Mouse (Mus musculus) mature B cell (primary cell): ENCODE data around the gene Dhrs3.

ENCODE experiments used
- in situ Hi-C: fragments of 300-500 bp; cut with MboI; formaldehyde crosslinking; loops from 2 replicates; pipeline ENCODE4 v1.14.3; 2019

The Dhrs3 gene

GRCm38 (mm10) chr4:144895211-144895590 is 2.6 kb downstream of the Dhrs3 start:
- in situ Hi-C loops = loop anchor here (25.0 kb wide), 2 partner anchors 217 to 392 kb away; no protein-coding TSS in a partner anchor

GRCm38 (mm10) chr4:144896321-144896720 is 3.7 kb downstream of the Dhrs3 start:
- in situ Hi-C loops = loop anchor here (25.0 kb wide), 2 partner anchors 216 to 391 kb away; no protein-coding TSS in a partner anchor

- in situ Hi-C loops = loop anchor here (25.0 kb wide), 2 partner anchors 214 to 389 kb away; no protein-coding TSS in a partner anchor
Measured at GRCm38 (mm10) chr4:144898036-144898649, 5.5 kb downstream of the Dhrs3 start.

GRCm38 (mm10) chr4:144898737-144899136 is 6.1 kb downstream of the Dhrs3 start:
- in situ Hi-C loops = loop anchor here (25.0 kb wide), 2 partner anchors 214 to 389 kb away; no protein-coding TSS in a partner anchor

- in situ Hi-C loops = no loop called here
Measured at GRCm38 (mm10) chr4:144901561-144902111, 9.0 kb downstream of the Dhrs3 start.

- in situ Hi-C loops = no loop called here
Measured at GRCm38 (mm10) chr4:144903088-144903487, 10.5 kb downstream of the Dhrs3 start.

GRCm38 (mm10) chr4:144903932-144904331 is 11.3 kb downstream of the Dhrs3 start:
- in situ Hi-C loops = no loop called here

- in situ Hi-C loops = no loop called here
Measured at GRCm38 (mm10) chr4:144905128-144905527, 12.5 kb downstream of the Dhrs3 start.

- in situ Hi-C loops = no loop called here
Measured at GRCm38 (mm10) chr4:144906001-144906889, 13.6 kb downstream of the Dhrs3 start.

GRCm38 (mm10) chr4:144906978-144907703 is 14.5 kb downstream of the Dhrs3 start:
- in situ Hi-C loops = no loop called here

GRCm38 (mm10) chr4:144908825-144909224 is 16.2 kb downstream of the Dhrs3 start:
- in situ Hi-C loops = no loop called here

- in situ Hi-C loops = no loop called here
Measured at GRCm38 (mm10) chr4:144910281-144910680, 17.7 kb downstream of the Dhrs3 start.

GRCm38 (mm10) chr4:144913298-144914152 is 20.9 kb downstream of the Dhrs3 start:
- in situ Hi-C loops = no loop called here

- in situ Hi-C loops = no loop called here
Measured at GRCm38 (mm10) chr4:144916520-144916919, 23.9 kb downstream of the Dhrs3 start.

- in situ Hi-C loops = no loop called here
Measured at GRCm38 (mm10) chr4:144917101-144917500, 24.5 kb downstream of the Dhrs3 start.

- in situ Hi-C loops = no loop called here
Measured at GRCm38 (mm10) chr4:144918501-144918900, 25.9 kb downstream of the Dhrs3 start.

- in situ Hi-C loops = no loop called here
Measured at GRCm38 (mm10) chr4:144928693-144929436, 36.2 kb downstream of the Dhrs3 start.

- in situ Hi-C loops = no loop called here
Measured at GRCm38 (mm10) chr4:144929811-144930221, 37.2 kb downstream of the Dhrs3 start.

GRCm38 (mm10) chr4:144930366-144930765 is 37.7 kb downstream of the Dhrs3 start:
- in situ Hi-C loops = no loop called here

GRCm38 (mm10) chr4:144931167-144931566 is 38.5 kb downstream of the Dhrs3 start:
- in situ Hi-C loops = no loop called here
